Mouse (Mus musculus) 3T3-L1 (cell line): ENCODE measurements around the gene Klf3.

Experiments
- DNase-seq: peaks from one replicate; pipeline ENCODE4 v3.0.0-alpha.2; 2015; ENCODE audit warnings: low read depth, low spot score

The Klf3 gene

DNA sequence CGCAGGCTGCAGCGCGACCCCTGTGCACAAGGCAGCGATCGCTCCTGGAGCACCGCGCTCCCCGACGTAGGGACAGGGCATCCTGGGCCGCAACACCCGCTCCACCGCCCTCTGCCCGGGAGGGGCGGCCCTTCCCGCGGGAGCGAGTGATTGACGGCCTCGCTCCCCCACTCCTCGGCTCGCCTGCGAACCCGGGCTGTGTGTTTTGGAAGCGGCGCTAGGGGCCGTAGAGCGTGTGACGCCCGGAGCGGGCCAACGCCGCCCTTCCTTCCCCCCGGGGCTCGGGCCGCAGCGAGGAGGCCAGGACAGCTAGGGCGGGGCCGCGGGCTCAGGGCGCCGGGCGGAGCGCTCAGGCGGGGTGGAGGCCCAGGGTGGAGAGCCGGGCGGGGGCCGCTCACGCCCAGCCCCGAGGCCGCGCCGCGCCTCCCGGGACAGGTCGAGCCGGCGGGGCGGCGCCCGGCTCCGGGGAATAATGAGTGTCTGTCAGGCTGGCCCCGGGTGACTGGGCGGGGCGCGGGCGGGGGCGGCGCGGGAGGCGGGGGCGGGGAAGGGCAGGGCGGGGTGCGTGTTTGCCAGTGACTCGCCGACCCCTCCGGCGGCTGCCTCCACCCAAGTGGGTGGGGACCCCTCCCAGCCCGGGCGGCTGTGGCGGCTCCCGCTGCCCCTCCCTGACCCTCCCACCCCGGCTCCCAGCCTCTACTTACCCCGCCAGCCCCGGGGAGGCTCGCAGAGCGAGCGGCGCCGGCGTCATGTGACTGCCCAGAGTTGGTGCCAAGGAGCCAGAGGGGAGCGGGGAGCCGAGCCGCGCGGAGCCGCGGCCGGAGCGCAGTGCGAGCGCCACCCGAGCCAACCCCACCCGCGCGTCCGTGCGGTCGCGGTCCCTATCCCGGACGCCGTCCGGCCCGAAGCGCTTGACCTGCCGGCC is at the start of gene Klf3:
Gene Klf3 (plus strand): TSS at position 594 of the 925 bp plus-strand sequence.
- DNase-seq = peak; percentile 20

GRCm38 (mm10) chr5:64762295-64762694 is 40.9 kb upstream of the Klf3 start:
- DNase-seq = no peak

DNA sequence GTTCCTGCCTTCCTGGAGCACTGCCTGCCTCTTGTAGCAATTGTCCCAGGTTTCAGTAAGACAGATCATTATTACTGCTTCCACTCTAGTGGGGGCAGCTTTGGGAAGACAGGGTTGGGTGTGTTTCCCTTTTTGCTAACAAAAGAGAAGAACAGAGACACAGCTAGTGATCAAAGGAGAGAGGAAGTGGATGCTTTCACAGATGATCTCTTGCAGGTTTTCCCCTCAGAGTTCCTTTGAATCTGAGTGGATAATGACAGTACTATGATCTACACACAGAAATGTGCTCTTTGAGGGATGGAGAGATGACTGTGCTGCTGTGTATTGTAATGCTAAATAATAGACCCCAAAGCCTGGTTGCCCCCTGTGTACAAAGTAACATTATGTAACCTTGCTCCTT is 38.7 kb upstream of the Klf3 start:
- no peak for DNase-seq

DNA sequence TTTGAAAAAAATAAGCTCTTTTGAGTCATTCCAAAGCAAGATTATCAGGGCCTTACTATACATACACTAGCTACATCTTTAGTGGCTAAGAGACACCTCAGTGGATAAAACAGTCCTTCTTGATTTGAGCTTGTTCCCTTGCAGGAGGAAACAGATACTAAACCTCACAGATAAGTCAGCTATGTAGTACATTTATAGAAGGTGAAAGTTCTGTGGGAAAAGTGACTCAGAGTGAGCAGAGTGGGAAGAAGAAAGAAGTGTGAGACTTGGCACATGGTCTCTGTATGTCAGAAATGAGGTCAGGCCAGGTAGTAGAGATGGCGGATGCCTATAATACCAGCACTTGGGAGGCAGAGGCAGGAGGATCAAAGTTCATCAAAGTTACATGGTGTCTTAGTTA is 37.4 kb upstream of the Klf3 start:
- no peak for DNase-seq

GRCm38 (mm10) chr5:64766626-64767025 is 36.6 kb upstream of the Klf3 start:
- no peak for DNase-seq

- no peak for DNase-seq
Observed at GRCm38 (mm10) chr5:64771619-64772018, 31.6 kb upstream of the Klf3 start.

GRCm38 (mm10) chr5:64778211-64778610 is 25.0 kb upstream of the Klf3 start:
- DNase-seq = no peak

DNA sequence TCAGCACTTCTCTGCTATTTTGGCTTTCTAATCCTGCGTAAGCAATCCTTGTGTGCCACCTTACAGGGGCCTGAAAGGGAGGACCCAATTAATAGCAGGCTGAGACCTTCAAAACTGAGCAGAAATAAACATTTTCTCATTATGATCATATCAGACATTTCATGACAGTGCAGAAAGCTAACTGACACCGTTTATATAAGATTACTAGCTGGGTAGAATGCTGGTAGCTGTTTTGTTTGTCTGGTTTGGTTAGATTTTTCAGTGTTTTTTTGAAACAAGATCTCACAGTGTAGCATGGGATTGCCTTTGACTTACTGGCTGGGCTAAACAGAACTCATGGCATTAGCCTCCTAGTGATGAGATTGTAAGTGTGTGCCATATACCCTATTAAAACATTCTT is 23.9 kb upstream of the Klf3 start:
- DNase-seq = no peak

DNA sequence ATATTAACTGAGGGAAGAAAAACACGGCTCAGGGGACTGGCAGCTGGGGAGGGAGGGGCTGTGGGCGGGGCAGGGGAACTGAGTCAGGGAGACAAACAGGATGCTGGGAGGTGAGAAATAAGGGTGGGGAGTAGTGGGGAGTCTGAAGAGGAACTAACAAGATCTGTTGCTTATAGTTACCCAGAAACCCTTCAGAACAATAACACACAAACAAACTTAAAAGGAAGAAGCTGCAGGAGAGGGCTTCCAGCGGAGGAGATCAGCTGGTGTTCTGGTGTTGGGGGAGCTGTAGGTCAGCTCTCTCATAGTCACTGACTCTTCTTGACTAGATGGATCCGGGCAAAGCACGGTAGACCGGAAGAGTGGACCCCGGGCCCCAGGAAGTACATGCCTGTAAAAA is 22.4 kb upstream of the Klf3 start:
- no peak for DNase-seq

- DNase-seq = peak; percentile 54
Observed at GRCm38 (mm10) chr5:64788175-64788574, 15.0 kb upstream of the Klf3 start.

DNA sequence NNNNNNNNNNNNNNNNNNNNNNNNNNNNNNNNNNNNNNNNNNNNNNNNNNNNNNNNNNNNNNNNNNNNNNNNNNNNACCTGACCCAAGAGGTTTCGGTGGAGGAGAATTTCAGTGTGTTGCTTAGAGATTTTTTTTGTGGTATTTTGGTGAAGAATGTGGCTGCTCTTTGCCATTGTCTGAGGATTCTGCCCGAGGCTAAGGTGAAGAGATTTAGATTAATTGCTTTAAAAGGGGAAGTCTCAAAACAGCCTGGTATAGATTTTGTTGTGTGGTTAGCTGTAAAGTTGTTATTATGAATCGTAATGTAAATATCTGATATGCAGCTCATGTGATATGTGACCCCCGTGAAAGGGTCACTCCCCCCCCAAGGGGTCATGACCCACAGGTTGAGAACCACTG is 5.0 kb upstream of the Klf3 start:
- peak; percentile 53 for DNase-seq

GRCm38 (mm10) chr5:64801545-64801944 is 1.6 kb upstream of the Klf3 start:
- no peak for DNase-seq

DNA sequence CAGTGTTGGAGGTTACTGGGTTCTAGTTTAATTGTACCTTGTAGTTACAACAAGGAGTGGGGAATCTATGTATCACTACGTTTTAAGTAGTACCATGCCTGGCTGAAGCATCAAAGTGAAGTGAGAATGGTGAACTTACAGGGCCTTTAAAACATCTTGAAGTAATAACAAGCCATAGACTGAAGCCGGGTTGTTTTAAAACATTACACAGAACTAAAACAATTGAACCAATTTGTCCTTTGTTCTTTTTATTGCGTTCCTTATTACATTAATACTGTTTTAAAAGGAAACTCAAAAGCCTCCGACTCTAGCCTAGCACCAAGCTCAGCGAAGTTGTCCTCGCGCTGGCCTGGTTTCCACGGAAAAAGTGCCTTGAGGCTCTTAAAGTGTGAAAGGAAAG is 1.0 kb upstream of the Klf3 start:
- no peak for DNase-seq

- peak; percentile 75 for DNase-seq
Observed at GRCm38 (mm10) chr5:64803720-64804462, 703 bp downstream of the Klf3 start.

DNA sequence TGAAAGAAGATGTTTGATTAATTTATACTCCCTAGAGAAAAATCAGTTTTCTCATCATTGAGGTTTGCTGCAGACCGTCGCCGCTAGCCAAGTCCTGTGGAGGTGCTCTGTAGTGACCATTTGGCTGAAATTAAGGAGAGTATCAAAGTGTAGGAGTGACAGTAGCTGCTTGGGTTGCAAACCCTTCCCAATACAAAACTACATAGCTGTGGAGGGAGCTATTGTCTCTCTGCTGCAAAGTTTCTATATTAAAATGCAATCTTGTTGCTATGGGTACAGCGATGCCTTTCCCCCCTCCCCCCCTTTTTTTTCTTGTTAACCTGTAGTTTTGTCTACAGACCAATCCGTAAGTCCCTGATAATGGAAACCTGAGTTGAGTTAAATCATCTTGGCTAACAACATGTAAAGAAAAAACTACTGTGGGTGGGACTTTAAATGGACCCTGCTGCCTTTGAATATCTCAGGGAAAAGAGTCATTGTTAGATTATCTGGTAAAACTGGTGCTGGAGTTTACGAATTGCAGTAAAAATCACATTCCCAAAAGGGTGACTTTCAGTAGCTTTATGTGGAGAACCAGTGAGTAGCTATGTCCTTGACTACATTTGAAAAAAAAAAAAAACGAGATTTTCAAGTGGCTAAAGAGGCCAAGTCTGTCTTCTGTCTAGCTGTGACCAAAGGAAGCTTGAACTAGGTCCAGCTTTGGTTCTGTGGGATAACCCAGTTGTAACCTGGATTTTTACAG is 2.1 kb downstream of the Klf3 start:
- DNase-seq = peak; percentile 70

GRCm38 (mm10) chr5:64805873-64806505 is 2.8 kb downstream of the Klf3 start:
- peak; percentile 98 for DNase-seq

DNA sequence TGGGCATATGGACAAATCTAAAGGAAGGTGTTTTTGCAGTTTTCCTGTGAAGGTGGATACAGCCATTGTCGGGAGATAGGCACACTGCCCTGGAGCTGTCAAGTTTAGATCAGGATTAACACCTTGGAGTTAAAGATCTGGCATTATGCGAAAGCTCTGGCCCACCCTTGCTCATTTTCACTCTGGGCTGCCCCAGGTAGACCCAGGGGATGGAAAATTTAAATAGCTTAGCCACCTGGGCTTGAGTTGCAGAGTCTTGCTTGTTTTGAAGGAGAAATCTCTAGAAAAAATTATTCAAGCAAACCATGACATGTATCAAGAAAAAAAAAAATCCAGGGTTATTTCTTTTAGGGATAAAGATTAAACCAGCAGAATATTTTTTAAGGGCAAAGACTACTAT is 3.4 kb downstream of the Klf3 start:
- DNase-seq = no peak

- DNase-seq = no peak
Observed at GRCm38 (mm10) chr5:64807159-64807558, 4.0 kb downstream of the Klf3 start.

DNA sequence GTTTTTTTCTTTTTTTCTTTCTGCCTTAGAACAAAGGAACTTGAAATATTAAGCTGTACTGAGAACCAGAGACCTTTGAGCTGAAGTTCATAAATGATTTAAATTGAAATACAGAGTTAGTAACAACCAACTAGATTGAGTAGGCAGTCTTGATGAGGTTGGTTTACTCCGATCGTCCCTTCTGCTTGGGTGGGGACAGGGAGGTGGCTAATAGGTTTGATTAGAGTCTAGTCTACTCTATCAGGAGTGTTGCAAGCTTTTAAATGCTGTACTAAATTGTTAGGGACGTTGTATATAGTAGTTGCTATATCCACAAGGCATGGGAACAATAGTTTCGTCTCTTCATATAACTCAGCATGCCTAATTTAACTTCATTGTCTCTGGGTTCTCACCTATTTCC is 4.4 kb downstream of the Klf3 start:
- DNase-seq = no peak

DNA sequence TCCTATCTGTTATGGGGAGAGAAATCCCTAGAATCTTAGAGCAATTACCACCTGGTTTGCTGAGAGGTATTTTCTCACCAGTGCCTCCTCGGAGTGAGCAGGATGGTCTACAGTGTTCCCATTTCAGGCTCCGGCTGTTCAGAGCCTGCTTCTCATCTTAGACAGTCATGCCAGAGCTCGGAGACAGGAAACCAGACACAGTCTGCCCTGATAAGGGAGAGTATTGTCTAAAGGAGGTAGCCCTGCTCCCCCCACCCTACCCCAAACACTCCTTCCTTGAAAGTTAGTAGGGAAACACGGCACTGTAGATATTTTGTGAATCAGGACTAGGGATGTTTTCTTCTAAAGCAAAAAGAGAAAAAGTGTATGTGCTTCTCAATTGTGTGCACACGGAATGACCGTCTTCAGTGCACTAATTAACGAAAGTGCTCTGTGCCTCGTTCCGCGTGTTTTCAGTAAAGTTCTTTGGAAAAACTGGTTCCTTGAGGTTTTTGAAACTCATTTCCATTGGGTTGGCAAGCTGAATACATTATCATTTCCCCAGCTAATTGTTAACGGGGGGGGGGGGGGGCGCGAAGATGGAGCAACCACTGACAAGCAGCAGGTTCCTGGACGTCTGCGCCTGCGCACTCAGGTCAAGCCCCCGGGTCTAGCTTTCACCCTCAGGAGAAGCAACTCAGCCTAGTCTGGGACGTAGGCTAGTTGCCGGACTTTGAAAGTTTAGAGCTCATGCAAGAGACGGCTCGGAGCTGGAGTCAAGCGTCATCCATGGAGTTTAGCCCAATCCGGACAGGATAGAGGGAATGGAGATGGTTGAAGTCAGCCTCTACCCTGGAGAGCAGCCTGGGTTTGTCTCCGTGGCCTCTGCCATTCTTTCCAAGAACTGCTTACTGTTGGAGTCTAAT is 5.2 kb downstream of the Klf3 start:
- DNase-seq = no peak

GRCm38 (mm10) chr5:64809257-64809656 is 6.1 kb downstream of the Klf3 start:
- DNase-seq = no peak
